8 mouse cellular contexts compared by ENCODE assay signal in the genomic region with DNA sequence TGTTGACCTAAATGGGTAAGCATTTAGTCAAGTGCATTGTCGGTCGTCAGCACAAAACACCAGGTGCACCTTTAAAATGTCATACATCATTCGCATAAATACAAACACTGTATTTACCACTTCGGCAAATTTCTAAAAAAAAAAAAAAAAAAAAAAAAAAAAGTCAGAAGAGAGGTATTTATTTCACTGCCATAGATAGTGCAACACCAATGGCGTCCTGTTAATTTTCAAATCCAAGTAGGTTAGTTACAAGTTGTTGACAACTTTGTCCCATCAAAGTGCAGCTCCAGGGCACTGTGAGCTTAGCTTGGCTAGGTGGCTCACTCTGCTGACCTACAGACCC. TPM values are rescaled to one million over a fixed set of nuclear protein-coding genes. Genes with fewer than 3 reads are reported as not detected.
DNase-seq lines count a peak whose midpoint lies in the region; ATAC-seq lines count a peak whose summit lies in the region.

No protein-coding gene starts in this region.

- DNase-seq in kidney, adult 9 months: no peak
- DNase-seq in thymus, postnatal 36 days: no peak
- no peak for DNase-seq in left cerebral cortex, adult 18-20 months (ENCODE audit: low spot score in 2 of 2)

- no peaks in the 10 kb centered on the region for H3K27me3 ChIP-seq in kidney, embryonic 15.5 days
- H3K27me3 ChIP-seq in hindbrain, embryonic 15.5 days: no peaks in the 10 kb centered on the region
- no peaks in the 10 kb centered on the region for H3K27me3 ChIP-seq in midbrain, embryonic 15.5 days (replicated peaks)

- 25% methylated on average over 5 of the region's 5 CpGs for WGBS in kidney, embryonic 15.5 days
- 8% methylated on average over 5 of the region's 5 CpGs for WGBS in hindbrain, embryonic 15.5 days
- 3% methylated on average over 5 of the region's 5 CpGs for WGBS in midbrain, embryonic 15.5 days

- no peaks in the 10 kb centered on the region for H3K36me3 ChIP-seq in kidney, embryonic 15.5 days
- H3K36me3 ChIP-seq in hindbrain, embryonic 15.5 days: no peaks in the 10 kb centered on the region
- no peaks in the 10 kb centered on the region for H3K36me3 ChIP-seq in midbrain, embryonic 15.5 days (replicated peaks)

- peak overlapping the region; percentile 93 for H3K27ac ChIP-seq in kidney, embryonic 15.5 days
- peak overlapping the region; percentile 15 for H3K27ac ChIP-seq in brown adipose tissue, adult 24 weeks (replicated peaks; ENCODE audit: low read depth, low read length)
- H3K27ac ChIP-seq in hindbrain, embryonic 15.5 days (replicated peaks): peak overlapping the region; percentile 90
- peak overlapping the region; percentile 88 for H3K27ac ChIP-seq in midbrain, embryonic 15.5 days

- peak overlapping the region; percentile 85; the same call in 1 of the 2 replicates for H3K9ac ChIP-seq in kidney, embryonic 15.5 days
- H3K9ac ChIP-seq in hindbrain, embryonic 15.5 days: peak overlapping the region; percentile 80
- H3K9ac ChIP-seq in midbrain, embryonic 15.5 days: peak overlapping the region; percentile 44

- peak overlapping the region; percentile 90 for H3K4me3 ChIP-seq in kidney, embryonic 15.5 days (replicated peaks)
- H3K4me3 ChIP-seq in brown adipose tissue, adult 24 weeks (ENCODE audit: insufficient read depth, low read depth, low read length): peak overlapping the region; percentile 65
- H3K4me3 ChIP-seq in hindbrain, embryonic 15.5 days: peak overlapping the region; percentile 73
- peak overlapping the region; percentile 83 for H3K4me3 ChIP-seq in midbrain, embryonic 15.5 days

- ATAC-seq in kidney, embryonic 15.5 days (replicated peaks; ENCODE audit: low FRiP score): no peak
- no peak for ATAC-seq in hindbrain, embryonic 15.5 days (ENCODE audit: low FRiP score, low read depth)
- ATAC-seq in midbrain, embryonic 15.5 days (replicated peaks): no peak
- no peak for ATAC-seq in megakaryocyte-erythroid progenitor cell, adult 5-6 weeks (replicated peaks; ENCODE audit: low FRiP score, low TSS enrichment, poor library complexity, severe bottlenecking)

- H3K4me2 ChIP-seq in kidney, embryonic 15.5 days: peak overlapping the region; percentile 63
- peak overlapping the region; percentile 68 for H3K4me2 ChIP-seq in hindbrain, embryonic 15.5 days
- peak overlapping the region; percentile 71 for H3K4me2 ChIP-seq in midbrain, embryonic 15.5 days

- peaks cover 14% of the 10 kb centered on the region for H3K4me1 ChIP-seq in kidney, embryonic 15.5 days
- H3K4me1 ChIP-seq in brown adipose tissue, adult 24 weeks (ENCODE audit: control insufficient read depth, insufficient read depth, insufficient read length, low read length): no peaks in the 10 kb centered on the region
- peaks cover 23% of the 10 kb centered on the region for H3K4me1 ChIP-seq in hindbrain, embryonic 15.5 days (replicated peaks)
- H3K4me1 ChIP-seq in midbrain, embryonic 15.5 days: peaks cover 21% of the 10 kb centered on the region

- no peaks in the 10 kb centered on the region for H3K9me3 ChIP-seq in kidney, embryonic 15.5 days (replicated peaks)
- no peaks in the 10 kb centered on the region for H3K9me3 ChIP-seq in hindbrain, embryonic 15.5 days
- H3K9me3 ChIP-seq in midbrain, embryonic 15.5 days: no peaks in the 10 kb centered on the region

RNA-seq across cellular contexts. Expression of gene Lysmd3, which starts 0.5 kb away (rescaled TPM):
- 21.4 and 24.5 TPM in 2 replicates for polyA plus RNA-seq in kidney, embryonic 15.5 days (2015; fragmentation: Nextera tagmentation; extraction: Ambion mirVana)
- polyA plus RNA-seq in brown adipose tissue, adult 24 weeks (2012; ENCODE audit: insufficient read depth, insufficient read length, missing spikeins): 13.9 and 14.3 TPM in 2 replicates
- 17.3 and 19.3 TPM in 2 replicates for polyA plus RNA-seq in hindbrain, embryonic 15.5 days (2015; fragmentation: Nextera tagmentation; extraction: Ambion mirVana)
- 17.5 and 17.9 TPM in 2 replicates for polyA plus RNA-seq in midbrain, embryonic 15.5 days (2015; fragmentation: Nextera tagmentation; extraction: Ambion mirVana)
- total RNA-seq in megakaryocyte-erythroid progenitor cell, adult 5-6 weeks (2014; fragmentation: Nextera tagmentation): 13.7 and 21.5 TPM in 2 replicates
- total RNA-seq in megakaryocyte-erythroid progenitor cell, adult 5-6 weeks (2017): 29.1 and 31.8 TPM in 2 replicates
- 10 to 100 TPM; 12.7 to 16.3 TPM for total RNA-seq in left cerebral cortex, adult 18-20 months (2021)

RNA-seq across cellular contexts. Expression of gene Adgrv1, which starts 24.0 kb away (rescaled TPM):
- polyA plus RNA-seq in kidney, embryonic 15.5 days (2015; fragmentation: Nextera tagmentation; extraction: Ambion mirVana): 4.3 and 4.8 TPM in 2 replicates
- not detected in 2 replicates for polyA plus RNA-seq in brown adipose tissue, adult 24 weeks (2012; ENCODE audit: insufficient read depth, insufficient read length, missing spikeins)
- 10.6 and 13.8 TPM in 2 replicates for polyA plus RNA-seq in hindbrain, embryonic 15.5 days (2015; fragmentation: Nextera tagmentation; extraction: Ambion mirVana)
- 9.5 and 9.7 TPM in 2 replicates for polyA plus RNA-seq in midbrain, embryonic 15.5 days (2015; fragmentation: Nextera tagmentation; extraction: Ambion mirVana)
- total RNA-seq in megakaryocyte-erythroid progenitor cell, adult 5-6 weeks (2014; fragmentation: Nextera tagmentation): not detected in 2 replicates
- total RNA-seq in megakaryocyte-erythroid progenitor cell, adult 5-6 weeks (2017): not detected in 2 replicates
- total RNA-seq in left cerebral cortex, adult 18-20 months (2021): 1 to 10 TPM in 1 of 2 experiments, under 1 TPM in 1; 0.81 to 1.4 TPM

RNA-seq across cellular contexts. Expression of gene Polr3g, which starts 53.8 kb away (rescaled TPM):
- 10.4 and 12.9 TPM in 2 replicates for polyA plus RNA-seq in kidney, embryonic 15.5 days (2015; fragmentation: Nextera tagmentation; extraction: Ambion mirVana)
- polyA plus RNA-seq in brown adipose tissue, adult 24 weeks (2012; ENCODE audit: insufficient read depth, insufficient read length, missing spikeins): 12.3 and 12.6 TPM in 2 replicates
- polyA plus RNA-seq in hindbrain, embryonic 15.5 days (2015; fragmentation: Nextera tagmentation; extraction: Ambion mirVana): 5.3 and 5.8 TPM in 2 replicates
- 4.9 and 5.0 TPM in 2 replicates for polyA plus RNA-seq in midbrain, embryonic 15.5 days (2015; fragmentation: Nextera tagmentation; extraction: Ambion mirVana)
- total RNA-seq in megakaryocyte-erythroid progenitor cell, adult 5-6 weeks (2014; fragmentation: Nextera tagmentation): 28.5 and 38.2 TPM in 2 replicates
- total RNA-seq in megakaryocyte-erythroid progenitor cell, adult 5-6 weeks (2017): 31.6 and 39.2 TPM in 2 replicates
- total RNA-seq in left cerebral cortex, adult 18-20 months (2021): 1 to 10 TPM; 5.0 to 5.6 TPM

RNA-seq across cellular contexts. Expression of gene Mblac2, which starts 54.2 kb away (rescaled TPM):
- 7.1 and 7.2 TPM in 2 replicates for polyA plus RNA-seq in kidney, embryonic 15.5 days (2015; fragmentation: Nextera tagmentation; extraction: Ambion mirVana)
- 13.8 and 20.7 TPM in 2 replicates for polyA plus RNA-seq in brown adipose tissue, adult 24 weeks (2012; ENCODE audit: insufficient read depth, insufficient read length, missing spikeins)
- polyA plus RNA-seq in hindbrain, embryonic 15.5 days (2015; fragmentation: Nextera tagmentation; extraction: Ambion mirVana): 50.0 and 52.1 TPM in 2 replicates
- polyA plus RNA-seq in midbrain, embryonic 15.5 days (2015; fragmentation: Nextera tagmentation; extraction: Ambion mirVana): 41.0 and 42.1 TPM in 2 replicates
- total RNA-seq in megakaryocyte-erythroid progenitor cell, adult 5-6 weeks (2014; fragmentation: Nextera tagmentation): 3.4 and 9.1 TPM in 2 replicates
- 2.4 and 4.3 TPM in 2 replicates for total RNA-seq in megakaryocyte-erythroid progenitor cell, adult 5-6 weeks (2017)
- 10 to 100 TPM; 19.6 to 21.3 TPM for total RNA-seq in left cerebral cortex, adult 18-20 months (2021)

Comparison
In these comparisons a context has a peak if more than half of its experiments do, and no peak if none do; other contexts are left out.
1. H3K27ac ChIP-seq: peak in every context shown above with its lines; median percentile 93 in kidney, embryonic 15.5 days; 90 in hindbrain, embryonic 15.5 days; 88 in midbrain, embryonic 15.5 days; 15 in brown adipose tissue, adult 24 weeks.